Mouse (Mus musculus) R1 (cell line): ENCODE data around the gene Sc5d.

Experiments
- DNase-seq: peaks from one replicate; pipeline ENCODE4 v3.0.0-alpha.2; 2018; ENCODE audit warnings: low read depth, low spot score

Gene Sc5d

DNA sequence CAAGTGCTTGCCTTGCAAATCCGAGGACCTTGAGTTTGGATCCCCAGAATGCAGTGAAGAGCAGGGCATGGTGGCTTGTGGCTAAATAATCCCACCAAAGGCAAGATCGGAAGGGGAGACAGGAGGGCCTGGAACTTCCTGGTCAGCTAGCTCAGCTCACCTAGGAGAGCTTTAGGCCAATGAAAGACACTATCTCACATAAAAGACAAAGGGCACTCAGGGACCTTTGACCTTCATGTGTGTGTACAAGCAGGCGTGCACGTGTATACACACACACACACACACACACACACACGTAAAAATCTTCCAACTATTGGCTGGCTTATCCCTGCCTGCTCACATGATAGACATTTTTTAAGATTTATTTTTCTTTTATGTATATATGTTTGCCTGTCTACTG lies 3.6 kb downstream of the Sc5d start:
- DNase-seq: no peak

DNA sequence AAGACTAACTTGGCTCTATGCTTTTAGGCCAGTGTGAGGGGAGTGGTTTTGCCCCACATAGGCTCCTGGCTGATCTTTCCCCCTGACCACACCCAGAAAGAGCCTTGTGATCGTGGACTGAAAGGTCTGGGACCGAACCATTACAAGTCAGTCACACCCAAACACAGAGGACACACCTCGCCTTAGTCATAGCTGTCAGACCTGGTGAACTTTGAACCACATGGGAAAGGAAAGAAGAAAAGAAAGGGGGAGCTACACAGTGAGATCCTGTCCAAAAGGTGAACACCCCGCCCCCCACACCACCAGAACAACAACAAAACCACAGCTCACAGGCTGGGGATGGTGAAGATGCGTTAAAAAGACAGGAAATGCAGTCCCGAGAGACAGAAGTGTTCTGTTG lies 14.9 kb downstream of the Sc5d start:
- peak; percentile 21 for DNase-seq

DNA sequence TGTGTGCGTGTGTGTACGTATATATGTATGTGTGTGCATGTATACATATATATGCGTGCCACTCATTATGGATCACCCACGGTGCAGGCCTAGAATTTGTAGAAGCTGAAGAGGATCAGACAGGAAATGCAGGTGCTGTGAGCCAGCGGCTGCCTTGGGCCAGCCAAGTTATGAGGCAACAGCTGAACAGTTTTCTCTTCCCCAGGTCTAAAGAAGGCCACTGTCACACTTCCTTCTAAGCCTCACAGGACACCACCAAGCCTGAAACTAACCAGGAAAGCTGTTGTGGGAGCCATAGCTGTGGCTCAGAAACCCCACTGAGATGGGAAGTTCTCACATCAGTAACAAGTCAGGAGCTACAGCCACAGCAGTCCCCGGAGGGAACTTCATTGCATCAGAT lies 17.4 kb downstream of the Sc5d start:
- DNase-seq: no peak

DNA sequence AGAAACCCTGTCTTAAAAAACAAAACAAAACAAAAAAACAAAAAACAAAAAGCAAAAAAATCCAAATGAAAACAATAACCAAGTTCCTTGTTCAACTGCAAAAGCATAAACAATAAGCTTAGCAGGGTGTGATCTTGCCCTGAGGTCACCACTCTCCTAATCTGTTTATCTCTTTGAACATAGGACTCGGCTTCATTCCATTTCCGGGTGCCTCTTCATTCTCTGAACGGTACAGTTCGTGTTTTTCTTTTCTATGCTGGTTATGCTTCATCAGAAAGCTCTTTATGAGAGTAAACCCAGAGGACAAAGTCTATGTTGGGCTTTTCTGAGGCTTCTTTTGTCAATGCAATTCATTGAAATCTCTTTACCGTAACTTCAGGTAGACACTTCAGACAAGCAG lies 19.9 kb downstream of the Sc5d start:
- DNase-seq: no peak

DNA sequence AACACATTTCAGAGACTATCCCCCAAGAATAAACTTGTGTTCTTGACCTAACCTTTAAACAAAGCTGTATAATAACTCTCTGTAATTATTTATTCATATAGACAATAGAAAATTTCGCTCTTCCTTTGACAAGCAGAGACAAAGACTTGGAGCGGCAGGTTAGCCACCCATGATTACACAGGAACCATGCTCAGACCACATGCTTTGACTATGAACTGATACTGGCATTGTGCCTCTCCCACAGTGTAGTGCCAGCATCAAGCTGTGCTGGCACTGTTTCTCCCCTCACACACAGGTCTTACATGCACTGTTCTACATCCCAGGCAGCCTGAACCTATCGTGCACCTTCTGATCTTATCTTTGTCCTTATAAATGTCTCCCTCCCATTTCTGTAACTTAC lies 23.0 kb downstream of the Sc5d start:
- no peak for DNase-seq

DNA sequence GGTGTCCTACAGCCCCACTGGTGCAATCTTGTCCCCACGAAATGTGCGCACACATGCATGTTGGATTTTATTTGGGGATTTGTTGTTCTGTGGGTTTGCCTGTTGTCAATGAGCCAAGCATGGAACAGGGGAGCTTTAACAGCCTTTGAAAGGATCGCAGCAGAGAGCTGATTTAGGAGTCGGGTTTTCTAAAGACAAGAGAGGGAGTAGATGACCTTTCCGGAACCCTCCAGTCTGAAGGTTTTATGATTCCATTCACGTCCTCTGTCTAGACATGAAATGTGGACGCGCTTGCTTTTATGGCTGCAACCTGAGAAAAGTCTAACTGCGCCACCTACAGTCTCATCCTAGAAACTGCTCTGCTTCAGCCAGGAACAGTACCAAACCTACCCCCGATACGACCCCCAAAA lies 23.5 kb downstream of the Sc5d start:
- DNase-seq: peak; percentile 58

DNA sequence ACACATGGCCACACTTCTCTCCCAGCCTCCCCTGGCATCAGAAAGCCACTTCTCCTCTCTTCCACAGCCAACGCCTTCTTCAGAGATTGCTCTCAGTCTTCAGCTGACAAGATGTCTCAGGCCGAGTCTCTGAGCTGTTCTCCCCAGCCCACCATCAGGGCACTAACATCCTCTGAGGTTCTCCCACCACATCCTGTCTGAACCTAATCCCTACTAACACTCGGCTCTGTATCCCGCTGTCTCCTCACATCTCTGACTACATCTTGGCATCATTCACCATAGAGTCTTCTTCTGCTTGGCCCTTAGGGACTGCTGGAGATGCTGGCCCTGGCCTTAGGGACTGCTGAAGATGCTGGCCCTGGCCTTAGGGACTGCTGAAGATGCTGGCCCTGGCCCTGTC lies 25.2 kb downstream of the Sc5d start:
- no peak for DNase-seq

DNA sequence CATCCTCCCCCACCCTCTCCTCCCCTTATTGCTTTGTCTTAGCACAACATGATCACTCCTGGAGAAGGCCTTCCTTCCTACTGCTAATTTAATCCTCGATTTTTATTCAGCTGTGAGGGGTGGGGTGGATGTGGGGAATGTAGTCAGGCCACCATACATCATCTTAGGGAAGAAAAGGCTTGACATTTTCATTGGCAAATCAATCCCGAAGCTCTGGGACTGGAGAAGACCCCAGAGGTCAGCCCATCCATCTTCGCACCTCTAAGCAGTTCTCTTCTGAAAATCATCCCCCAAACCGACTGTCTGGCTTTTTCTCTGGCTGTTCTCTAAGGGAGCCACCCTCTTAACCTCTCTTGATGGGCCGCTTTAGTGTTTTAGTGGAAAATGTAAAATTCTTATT lies 32.9 kb downstream of the Sc5d start:
- no peak for DNase-seq

DNA sequence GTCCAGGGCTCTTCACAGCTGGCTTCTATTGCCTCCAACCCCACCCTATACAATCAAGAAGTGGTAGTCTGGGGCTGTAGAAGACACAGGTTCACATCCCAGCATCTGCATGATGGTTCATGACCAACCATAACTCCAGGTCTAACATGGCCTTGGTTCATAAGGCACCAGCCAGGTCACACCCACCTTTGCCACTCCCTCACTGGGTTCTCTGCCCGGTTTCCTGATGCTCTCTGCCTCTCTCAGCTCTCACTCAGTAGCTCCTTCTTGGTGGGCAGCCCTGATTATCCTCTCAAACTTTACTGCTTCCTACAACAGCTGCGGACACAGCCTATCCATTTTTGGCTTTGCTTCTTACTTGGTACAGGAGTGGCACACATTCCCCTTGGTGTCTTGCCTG lies 33.7 kb downstream of the Sc5d start:
- DNase-seq: no peak

DNA sequence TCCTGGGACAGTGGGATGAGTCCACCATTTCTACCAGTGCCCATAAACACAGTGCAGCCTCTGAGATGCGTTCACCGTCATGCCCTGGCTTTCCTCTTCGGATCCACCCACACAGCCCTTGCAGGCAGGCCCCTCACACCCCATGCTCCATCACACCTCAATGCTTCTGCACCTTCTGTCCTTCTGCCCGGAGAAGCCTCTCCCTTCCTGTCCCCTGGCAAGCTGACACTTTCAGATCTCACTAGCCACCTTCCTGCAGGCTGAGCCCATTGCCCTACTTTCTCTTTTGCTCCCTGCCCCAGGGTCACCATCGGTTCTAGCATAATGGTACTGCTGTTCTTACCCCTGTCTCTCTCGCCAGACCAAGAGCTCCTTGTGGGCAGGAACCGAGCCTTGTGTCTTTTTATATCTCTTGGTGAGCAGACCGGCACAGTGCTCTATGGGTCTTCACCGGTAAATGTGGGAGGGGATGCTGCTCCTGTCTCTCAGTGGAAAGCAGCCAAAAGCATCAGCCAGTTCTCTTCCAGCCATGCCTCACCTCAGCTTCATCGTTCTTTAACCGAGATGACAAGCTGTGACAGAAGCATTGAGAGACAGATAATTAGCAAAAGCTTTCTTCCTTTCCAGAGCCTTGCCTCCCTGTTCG lies 34.5 kb downstream of the Sc5d start:
- DNase-seq: no peak

DNA sequence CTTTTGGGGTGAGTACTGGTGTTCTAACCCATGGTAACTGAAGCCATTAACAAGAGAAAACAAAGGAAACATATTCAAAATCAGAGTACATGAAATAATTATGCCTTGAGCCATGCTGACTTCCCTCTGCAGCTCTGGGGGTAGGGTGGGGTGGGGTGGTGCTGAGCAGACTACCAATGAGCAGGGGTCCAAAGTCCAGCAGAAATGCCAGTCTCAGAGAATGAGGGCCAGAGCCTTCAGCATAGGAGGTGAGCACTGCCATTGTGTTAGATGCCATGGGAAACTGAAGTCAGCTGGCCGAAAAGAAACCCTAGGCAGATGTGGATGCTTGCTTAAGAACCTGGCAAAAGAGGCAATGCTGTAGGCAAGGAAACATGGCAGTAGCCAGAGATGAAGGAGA lies 36.3 kb downstream of the Sc5d start:
- DNase-seq: no peak

DNA sequence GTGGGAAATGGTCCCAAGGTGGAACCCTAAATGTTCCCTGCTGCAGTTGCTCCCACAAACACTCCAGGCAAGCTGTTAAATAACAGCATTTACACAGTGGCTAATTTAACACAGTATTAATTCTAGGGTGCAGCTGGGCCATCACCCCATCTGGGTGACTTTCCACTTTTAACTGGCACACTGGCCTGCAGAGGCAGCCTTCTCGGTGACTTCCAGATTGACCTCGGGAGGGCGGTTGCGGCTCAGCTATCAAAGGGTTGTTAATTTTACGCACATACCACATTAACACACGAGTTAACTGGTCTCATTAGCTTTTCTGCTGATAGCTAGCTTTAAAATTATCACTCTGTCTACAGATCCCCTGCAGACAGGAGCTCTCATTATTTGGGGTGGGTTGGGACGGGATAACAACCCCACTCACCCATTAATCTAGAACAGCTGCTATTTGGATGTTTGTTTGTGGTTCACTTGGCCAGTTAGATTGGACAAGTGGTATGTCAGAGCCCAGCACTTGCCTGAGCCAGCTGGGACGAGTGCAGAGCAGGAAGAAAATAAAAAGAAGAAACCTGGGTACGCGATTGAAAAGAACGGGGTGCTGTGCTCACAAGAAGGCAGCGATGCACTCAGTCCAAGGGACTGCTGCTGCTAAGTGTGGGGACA lies 44.9 kb downstream of the Sc5d start:
- no peak for DNase-seq

DNA sequence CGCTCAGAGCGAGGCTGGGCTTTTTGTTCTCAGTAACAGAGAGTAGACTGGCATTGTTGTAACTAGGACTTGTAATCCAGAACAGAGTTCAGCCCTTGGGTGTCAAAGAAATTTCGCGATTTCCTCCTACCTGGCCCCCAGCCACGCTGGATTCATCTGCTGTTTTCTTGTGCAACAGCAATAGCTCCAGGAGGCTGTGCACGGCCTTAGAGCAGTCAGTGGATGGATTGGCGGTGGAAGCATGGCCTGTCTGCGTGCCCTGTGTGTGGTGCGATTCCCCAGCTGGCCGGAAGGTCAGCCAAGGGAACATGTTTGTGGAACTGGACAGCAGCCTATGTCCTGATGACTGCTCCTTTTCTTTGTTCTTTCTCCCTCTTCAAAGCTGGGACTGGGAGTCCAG lies 46.4 kb downstream of the Sc5d start:
- no peak for DNase-seq

DNA sequence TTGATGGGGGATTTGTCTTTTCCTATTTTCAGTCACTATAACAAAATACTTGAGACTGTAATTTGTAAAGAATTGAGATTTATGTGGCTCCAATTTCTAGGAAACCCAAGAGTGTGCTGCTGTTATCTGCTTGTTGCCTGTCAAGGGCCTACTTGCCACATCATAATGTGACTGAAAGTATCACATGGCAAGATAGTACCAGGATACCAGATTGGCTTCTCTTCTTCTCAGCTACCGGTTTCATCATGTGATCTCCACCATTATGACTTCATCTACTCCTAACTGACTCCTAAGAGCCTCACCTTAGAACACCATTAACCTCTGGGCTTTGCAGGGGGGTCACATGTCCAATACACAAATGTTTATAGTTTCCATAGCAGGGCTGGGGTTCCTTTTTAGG lies 49.9 kb downstream of the Sc5d start:
- no peak for DNase-seq

DNA sequence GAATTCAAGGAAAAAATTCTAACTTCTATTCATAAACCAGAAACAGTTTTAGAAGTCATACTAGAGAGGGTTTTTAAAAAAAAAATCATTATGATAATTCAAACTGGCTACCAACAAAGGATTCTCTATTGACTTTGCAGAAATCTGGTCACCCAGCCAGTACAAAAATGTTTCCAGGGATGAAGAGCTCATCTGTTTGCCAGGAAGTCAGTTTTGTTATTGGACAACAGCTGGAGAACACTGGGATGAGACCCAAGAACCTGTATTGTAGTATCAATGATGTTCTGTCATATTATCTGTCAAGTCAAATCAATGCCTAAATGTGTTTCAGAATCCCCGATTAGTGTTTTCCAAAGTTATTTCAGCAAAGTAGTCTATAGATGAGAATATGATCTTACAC lies 50.9 kb downstream of the Sc5d start:
- DNase-seq: no peak

DNA sequence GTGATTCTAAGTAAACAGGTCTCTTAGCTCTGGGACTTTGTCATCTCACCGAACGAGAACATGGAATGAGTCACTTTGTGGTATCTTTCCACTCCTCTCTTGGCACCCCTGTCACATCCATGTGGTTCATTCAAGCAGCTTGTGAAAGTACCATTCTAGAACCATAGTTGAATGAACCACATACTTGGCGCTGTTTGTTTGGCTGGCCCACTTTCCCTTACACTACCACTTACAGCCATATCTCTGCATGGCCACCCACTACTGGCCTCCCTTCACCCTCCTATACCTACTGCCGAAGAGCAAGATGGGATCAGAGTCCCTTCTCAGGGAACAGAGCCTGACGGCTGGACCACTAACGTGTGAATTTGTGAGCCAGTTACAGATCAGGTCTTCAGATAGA lies 54.4 kb downstream of the Sc5d start:
- no peak for DNase-seq

DNA sequence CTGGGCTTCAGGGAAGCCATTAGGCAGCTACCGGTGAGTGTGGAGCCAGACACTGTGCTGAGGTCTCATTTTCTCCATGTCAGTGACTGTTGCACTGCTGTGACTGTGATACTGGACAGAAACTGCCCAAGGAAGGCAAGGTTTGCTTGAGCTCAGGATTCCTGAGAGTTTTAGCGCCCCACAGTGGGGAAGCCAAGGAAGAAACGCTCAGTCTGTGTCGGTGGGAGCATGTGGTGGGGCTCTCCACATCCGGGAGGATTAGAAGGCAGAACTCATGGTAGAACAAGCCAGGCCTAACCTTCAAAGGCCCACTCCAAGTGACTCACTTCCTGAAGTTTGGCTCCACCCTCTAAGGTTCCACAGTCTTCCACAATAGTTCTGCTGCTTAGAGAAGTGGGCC lies 55.6 kb downstream of the Sc5d start:
- DNase-seq: peak; percentile 80

DNA sequence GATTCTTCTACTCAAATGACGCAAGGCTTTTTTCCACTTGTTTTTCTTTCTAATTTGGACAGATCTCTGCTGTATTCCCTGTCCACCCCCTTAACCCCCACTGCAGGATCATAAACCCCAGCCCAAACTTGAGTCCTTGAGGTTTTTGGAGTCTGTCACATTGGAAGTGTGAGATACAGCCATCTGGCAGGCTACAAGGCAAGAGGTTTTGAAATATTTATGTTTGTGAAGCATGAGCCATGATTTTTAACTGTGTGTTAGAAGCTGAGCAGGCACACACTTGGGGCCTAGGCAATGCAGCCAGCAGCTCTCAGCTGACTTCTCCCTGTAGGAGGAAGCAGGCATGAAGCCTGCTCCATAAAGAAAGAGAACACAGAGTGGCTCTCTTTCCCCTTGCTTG lies 57.3 kb downstream of the Sc5d start:
- DNase-seq: no peak

DNA sequence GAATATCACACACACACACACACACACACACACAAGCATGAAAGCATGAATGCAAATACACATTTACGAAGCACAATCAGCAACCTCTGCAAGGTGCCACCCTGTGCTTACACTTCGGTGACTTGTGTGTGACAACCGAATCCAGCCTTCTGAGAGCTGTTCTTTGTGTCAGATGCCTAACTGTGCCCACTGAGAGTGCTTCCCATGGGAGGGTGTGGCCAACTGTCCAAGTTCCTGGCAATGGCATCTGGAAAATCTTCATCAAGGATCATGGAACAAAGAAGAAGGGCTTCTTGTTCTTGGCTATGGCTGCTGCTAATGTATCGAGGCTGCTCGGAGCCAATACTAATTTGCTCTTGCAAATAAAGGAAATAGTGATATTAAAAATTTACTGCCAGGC lies 61.8 kb downstream of the Sc5d start:
- DNase-seq: no peak
